Mouse (Mus musculus) cerebellum, adult 2 months (tissue): ENCODE measurements around the gene Vps35l. TPM values are rescaled to one million over a fixed set of nuclear protein-coding genes. Genes with fewer than 3 reads are reported as not detected.

Source experiments
- DNase-seq, 2 experiments: peaks; one replicate each; pipeline ENCODE4 v3.0.0; 2021
- H3K27ac ChIP-seq: fragments of 200-500 bp; 2 replicates; pipeline ENCODE4 v1.5.1; 2012; ENCODE audit warnings: low read length, control low read depth, inconsistent platforms; ENCODE audit not compliant: insufficient read depth
- H3K27me3 ChIP-seq: fragments of 200-500 bp; 2 replicates; pipeline ENCODE4 v1.6.1; 2012; ENCODE audit warnings: inconsistent platforms, mild to moderate bottlenecking, low read length, moderate library complexity; ENCODE audit not compliant: control insufficient read depth, insufficient read depth
- H3K4me1 ChIP-seq: fragments of 200-500 bp; 2 replicates; pipeline ENCODE4 v1.6.1; 2011; ENCODE audit warnings: low read length; ENCODE audit not compliant: control insufficient read depth, insufficient read depth
- H3K4me3 ChIP-seq: fragments of 200-500 bp; replicated peaks from 2 replicates; pipeline ENCODE3; 2011; ENCODE audit warnings: mild to moderate bottlenecking, low read depth, low read length, control low read depth; ENCODE audit not compliant: insufficient read depth
- CTCF ChIP-seq: fragments of 200-500 bp; IDR thresholded peaks from 2 replicates; pipeline ENCODE4 v1.5.1; 2011; ENCODE audit warnings: low read depth, mild to moderate bottlenecking, control low read depth, low read length, moderate library complexity, borderline replicate concordance; ENCODE audit not compliant: insufficient read depth
- POLR2A ChIP-seq: fragments of 200-500 bp; IDR thresholded peaks from 2 replicates; pipeline ENCODE4 v1.6.1; 2011; ENCODE audit warnings: low read length, control low read depth, borderline replicate concordance; ENCODE audit not compliant: insufficient read depth
- WGBS: fragments of 180-500 bp; shearing (Covaris S2); methylation state at CpG from one replicate; pipeline ENCODE4 v1.1.7; 2018; 5-methylcytosine and 5-hydroxymethylcytosine counted together
- polyA plus RNA-seq: library from polyadenylated mRNA; depleted of rRNA; stranded (reverse); fragments of >200 nt; gene quantifications from 2 replicates; pipeline ENCODE4 v1.2.3, GENCODE M21; 2012; rRNA removed

Gene Vps35l
- polyA plus RNA-seq: 72.3 and 74.3 TPM in 2 replicates

- Histone ChIP-seq H3K27ac (peak within 1 kb of the TSS; percentile 92), H3K4me1 (peaks cover 9% of the 10 kb centered on the region; the same call in 1 of the 2 replicates), H3K27me3 (no peaks in the 10 kb centered on the region), H3K4me3 (peak within 1 kb of the TSS; percentile 96)
- WGBS: under 1% methylated on average over 15 of the region's 16 CpGs
- TF ChIP-seq POLR2A (no peak), CTCF (peak; percentile 76)
- DNase-seq: peak; percentile 87
Measured at GRCm38 (mm10) chr7:118739975-118740531, at the start of gene Vps35l. TSS of gene Vps35l (plus strand) at chr7:118740226.

GRCm38 (mm10) chr7:118691287-118691686 lies 48.7 kb upstream of the Vps35l start:
- TF ChIP-seq CTCF (no peak), POLR2A (no peak)
- H3K27me3 ChIP-seq: no peaks in the 10 kb centered on the region
- H3K4me3 ChIP-seq: no peak overlapping the region
- no peak overlapping the region for H3K27ac ChIP-seq
- 88% methylated on average over 2 of the region's 2 CpGs for WGBS
- peaks cover 17% of the 10 kb centered on the region for H3K4me1 ChIP-seq
- DNase-seq: no peak

GRCm38 (mm10) chr7:118696146-118696545 lies 43.9 kb upstream of the Vps35l start:
- H3K27me3 ChIP-seq: no peaks in the 10 kb centered on the region
- WGBS: 93% methylated on average over 6 of the region's 6 CpGs
- no peak for TF ChIP-seq POLR2A
- no peak for TF ChIP-seq CTCF

GRCm38 (mm10) chr7:118697168-118697567 lies 42.9 kb upstream of the Vps35l start:
- no peaks in the 10 kb centered on the region for H3K27me3 ChIP-seq
- TF ChIP-seq POLR2A (no peak), CTCF (no peak)
- H3K4me1 ChIP-seq: no peaks in the 10 kb centered on the region
- H3K27ac ChIP-seq: no peak overlapping the region
- DNase-seq: no peak
- 37% methylated on average over 4 of the region's 4 CpGs for WGBS
- no peak overlapping the region for H3K4me3 ChIP-seq

More at GRCm38 (mm10) chr7:118696146-118696545, 43.9 kb upstream of the Vps35l start:
- no peak for DNase-seq
- Histone ChIP-seq H3K4me3 (no peak overlapping the region), H3K27ac (no peak overlapping the region), H3K4me1 (no peaks in the 10 kb centered on the region)

- H3K27ac ChIP-seq: no peak overlapping the region
- H3K4me1 ChIP-seq: no peaks in the 10 kb centered on the region
- no peak for DNase-seq
- H3K27me3 ChIP-seq: no peaks in the 10 kb centered on the region
- 92% methylated on average over 9 of the region's 9 CpGs for WGBS
- no peak for TF ChIP-seq POLR2A
- TF ChIP-seq CTCF: no peak
- no peak overlapping the region for H3K4me3 ChIP-seq
Measured at GRCm38 (mm10) chr7:118698882-118699281, 41.1 kb upstream of the Vps35l start.

GRCm38 (mm10) chr7:118703144-118703561 lies 36.9 kb upstream of the Vps35l start:
- no peak for TF ChIP-seq POLR2A
- TF ChIP-seq CTCF: no peak
- peaks cover 5% of the 10 kb centered on the region; the same call in 1 of the 2 replicates for H3K4me1 ChIP-seq
- no peak for DNase-seq
- no peaks in the 10 kb centered on the region for H3K27me3 ChIP-seq
- peak overlapping the region; percentile 2 for H3K4me3 ChIP-seq
- WGBS: 80% methylated on average over 15 of the region's 15 CpGs
- H3K27ac ChIP-seq: no peak overlapping the region

GRCm38 (mm10) chr7:118704001-118704850 lies 35.8 kb upstream of the Vps35l start:
- no peak for DNase-seq
- H3K27ac ChIP-seq: no peak overlapping the region
- 64% methylated on average over 9 of the region's 9 CpGs for WGBS

More at GRCm38 (mm10) chr7:118704001-118704850, 35.8 kb upstream of the Vps35l start:
- Histone ChIP-seq H3K27me3 (no peaks in the 10 kb centered on the region), H3K4me1 (peaks cover 5% of the 10 kb centered on the region; the same call in 1 of the 2 replicates), H3K4me3 (peak overlapping the region; percentile 63)
- TF ChIP-seq POLR2A: no peak
- TF ChIP-seq CTCF: no peak
